Mouse (Mus musculus): ENCODE results near the gene Kdr. TPM values are rescaled to one million over a fixed set of nuclear protein-coding genes. Genes with fewer than 3 reads are reported as not detected.
"Not testable (repeated sequence)": the region's sequence is repeated elsewhere in the genome, so short reads cannot be mapped to it uniquely, and the experiment has no call there.

Kdr gene
- polyA plus RNA-seq, 1 experiment from 2014 or later, result 18.4 TPM

DNA sequence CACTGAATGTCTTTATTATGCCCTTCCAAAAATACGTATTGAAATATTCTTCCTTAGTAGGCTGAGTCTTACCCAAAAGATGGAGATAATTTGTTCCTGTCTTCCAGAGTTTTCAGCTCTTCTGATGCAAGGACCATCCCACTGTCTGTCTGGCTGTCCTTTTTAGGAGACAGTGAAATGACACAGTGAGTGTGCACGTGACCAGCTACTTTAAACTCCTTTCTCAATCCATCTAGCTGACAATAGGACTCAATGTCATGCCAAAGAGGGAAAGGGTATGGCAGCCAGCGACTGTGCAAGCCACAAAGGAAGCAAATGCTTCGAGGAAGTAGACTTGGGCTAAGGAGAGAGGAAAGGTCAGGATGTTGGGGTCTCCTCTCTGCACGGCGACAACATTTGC is 42.0 kb downstream of the Kdr start:
- Histone ChIP-seq H3K4me3 (ENCODE audit: low read depth, low read length) (no peak overlapping the region), H3K27me3 (ENCODE audit: control insufficient read depth, insufficient read depth, low read length) (no peaks in the 10 kb centered on the region), H3K9ac (ENCODE audit: low read length) (no peak overlapping the region), H3K9me3 (ENCODE audit: control insufficient read depth, low read length) (no peaks in the 10 kb centered on the region), H3K27ac (replicated peaks; ENCODE audit: low read depth, low read length) (no peak overlapping the region), H3K36me3 (ENCODE audit: control insufficient read depth, insufficient read depth, low read length) (no peaks in the 10 kb centered on the region), H3K4me2 (ENCODE audit: low read depth, severe bottlenecking) (no peak overlapping the region), H3K4me1 (ENCODE audit: control insufficient read depth, insufficient read depth, low read length) (no peaks in the 10 kb centered on the region)
- DNase-seq (ENCODE audit: low spot score), result no peak
- 86% methylated on average over 6 of the region's 6 CpGs for WGBS
- no peak for ATAC-seq (ENCODE audit: insufficient number of reproducible peaks, low FRiP score, low TSS enrichment, low read depth)

DNA sequence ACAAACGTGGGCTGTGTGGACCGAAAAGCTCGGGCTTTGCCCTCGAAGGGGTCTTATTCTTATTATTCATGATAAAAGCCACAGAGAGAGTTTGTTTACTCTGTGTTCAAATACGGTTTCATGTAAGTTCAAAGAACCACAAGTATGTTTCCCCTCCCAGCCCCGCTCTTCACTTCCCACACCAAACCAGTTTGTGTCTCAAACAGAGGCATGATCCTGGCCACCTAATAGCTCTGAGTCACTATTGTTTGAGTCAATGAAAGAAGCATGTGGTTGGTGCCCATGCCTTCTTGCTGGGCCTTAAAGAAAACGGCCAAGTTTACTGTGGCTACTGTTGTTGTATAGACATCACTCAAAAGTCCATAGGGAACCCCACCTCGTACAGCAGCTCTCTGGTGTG is 43.0 kb downstream of the Kdr start:
- H3K9me3 ChIP-seq (ENCODE audit: control insufficient read depth, low read length), result no peaks in the 10 kb centered on the region
- 90% methylated on average over 8 of the region's 8 CpGs for WGBS
- no peak overlapping the region for H3K4me2 ChIP-seq (ENCODE audit: low read depth, severe bottlenecking)
- H3K27ac ChIP-seq (replicated peaks; ENCODE audit: low read depth, low read length), result no peak overlapping the region
- no peaks in the 10 kb centered on the region for H3K27me3 ChIP-seq (ENCODE audit: control insufficient read depth, insufficient read depth, low read length)
- no peak overlapping the region for H3K9ac ChIP-seq (ENCODE audit: low read length)
- H3K4me1 ChIP-seq (ENCODE audit: control insufficient read depth, insufficient read depth, low read length), result no peaks in the 10 kb centered on the region
- DNase-seq (ENCODE audit: low spot score), result no peak
- no peaks in the 10 kb centered on the region for H3K36me3 ChIP-seq (ENCODE audit: control insufficient read depth, insufficient read depth, low read length)
- no peak for ATAC-seq (ENCODE audit: insufficient number of reproducible peaks, low FRiP score, low TSS enrichment, low read depth)
- no peak overlapping the region for H3K4me3 ChIP-seq (ENCODE audit: low read depth, low read length)

DNA sequence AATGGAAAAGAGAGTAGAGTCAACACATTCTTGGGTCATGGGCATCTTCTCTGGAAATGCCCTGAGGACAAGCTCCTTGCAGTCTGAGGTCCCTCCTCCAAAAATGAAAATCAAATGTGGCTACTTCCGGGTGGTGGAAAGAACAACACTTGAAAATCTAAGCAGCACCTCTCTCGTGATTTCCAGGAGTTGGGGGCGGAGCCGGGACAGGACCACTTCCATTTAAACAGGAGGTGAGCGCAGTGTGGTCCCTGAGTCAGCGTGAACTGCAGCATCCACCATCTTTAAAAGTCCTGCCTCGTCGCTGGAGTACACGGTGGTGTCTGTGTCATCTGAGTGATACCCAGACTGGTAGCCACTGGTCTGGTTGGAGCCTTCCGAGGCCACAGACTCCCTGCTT is 44.1 kb downstream of the Kdr start:
- no peak overlapping the region for H3K27ac ChIP-seq (replicated peaks; ENCODE audit: low read depth, low read length)
- ATAC-seq (ENCODE audit: insufficient number of reproducible peaks, low FRiP score, low TSS enrichment, low read depth), result no peak
- 84% methylated on average over 10 of the region's 10 CpGs for WGBS
- H3K4me1 ChIP-seq (ENCODE audit: control insufficient read depth, insufficient read depth, low read length), result no peaks in the 10 kb centered on the region
- H3K9me3 ChIP-seq (ENCODE audit: control insufficient read depth, low read length), result no peaks in the 10 kb centered on the region
- no peak overlapping the region for H3K9ac ChIP-seq (ENCODE audit: low read length)
- no peaks in the 10 kb centered on the region for H3K27me3 ChIP-seq (ENCODE audit: control insufficient read depth, insufficient read depth, low read length)
- H3K4me2 ChIP-seq (ENCODE audit: low read depth, severe bottlenecking), result no peak overlapping the region
- no peak for DNase-seq (ENCODE audit: low spot score)
- H3K36me3 ChIP-seq (ENCODE audit: control insufficient read depth, insufficient read depth, low read length), result no peaks in the 10 kb centered on the region
- H3K4me3 ChIP-seq (ENCODE audit: low read depth, low read length), result no peak overlapping the region

DNA sequence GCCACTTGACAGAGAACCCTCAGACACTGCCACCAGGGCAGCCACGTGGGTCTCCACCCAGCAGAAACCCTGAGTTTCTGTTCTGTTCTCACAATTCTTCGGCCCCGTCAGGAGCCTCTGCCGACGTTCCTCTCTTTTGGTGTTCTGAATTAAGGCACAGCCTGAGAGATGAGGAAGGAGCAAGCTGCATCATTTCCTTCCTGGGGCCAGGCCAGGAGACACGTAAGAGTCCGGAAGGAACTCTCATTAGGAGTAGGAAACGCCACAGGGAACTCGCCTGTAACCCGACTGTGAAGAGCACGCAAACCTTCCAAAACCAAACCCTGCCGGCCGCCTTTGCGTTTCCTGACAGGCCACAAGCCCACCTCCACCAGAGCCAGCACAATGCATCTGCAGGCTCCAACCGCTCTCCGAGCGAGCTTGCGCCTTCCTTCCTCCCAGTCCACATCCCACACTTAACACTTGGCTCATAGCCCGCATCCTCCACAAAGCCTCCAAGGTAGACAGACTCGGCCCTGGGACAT is 44.7 kb downstream of the Kdr start:
- Histone ChIP-seq H3K27ac (replicated peaks; ENCODE audit: low read depth, low read length) (no peak overlapping the region), H3K9ac (ENCODE audit: low read length) (no peak overlapping the region), H3K4me3 (ENCODE audit: low read depth, low read length) (no peak overlapping the region), H3K4me1 (ENCODE audit: control insufficient read depth, insufficient read depth, low read length) (no peaks in the 10 kb centered on the region), H3K4me2 (ENCODE audit: low read depth, severe bottlenecking) (no peak overlapping the region), H3K36me3 (ENCODE audit: control insufficient read depth, insufficient read depth, low read length) (no peaks in the 10 kb centered on the region), H3K9me3 (ENCODE audit: control insufficient read depth, low read length) (no peaks in the 10 kb centered on the region), H3K27me3 (ENCODE audit: control insufficient read depth, insufficient read depth, low read length) (no peaks in the 10 kb centered on the region)
- 78% methylated on average over 20 of the region's 20 CpGs for WGBS
- DNase-seq (ENCODE audit: low spot score) (no peak), ATAC-seq (ENCODE audit: insufficient number of reproducible peaks, low FRiP score, low TSS enrichment, low read depth) (no peak)

DNA sequence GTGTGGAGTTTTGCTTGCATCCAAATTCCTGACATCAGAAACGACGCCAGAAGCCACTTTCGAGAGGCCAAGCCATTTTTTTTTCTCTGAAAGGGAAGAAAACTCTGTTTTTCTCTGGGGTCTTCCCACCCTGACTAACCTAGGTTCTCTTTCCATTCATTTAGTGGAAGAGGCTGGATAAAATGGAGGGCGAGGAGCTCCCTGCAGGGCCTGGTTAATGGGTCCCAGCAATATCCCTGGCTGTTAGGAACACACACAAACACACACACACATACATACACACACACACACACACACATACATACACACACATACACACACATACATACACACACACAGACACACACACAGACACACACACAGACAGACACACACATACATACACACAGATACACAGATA is 46.8 kb downstream of the Kdr start:
- ATAC-seq (ENCODE audit: insufficient number of reproducible peaks, low FRiP score, low TSS enrichment, low read depth); H3K9me3 ChIP-seq (ENCODE audit: control insufficient read depth, low read length); H3K36me3 ChIP-seq (ENCODE audit: control insufficient read depth, insufficient read depth, low read length); H3K4me1 ChIP-seq (ENCODE audit: control insufficient read depth, insufficient read depth, low read length); H3K9ac ChIP-seq (ENCODE audit: low read length); DNase-seq (ENCODE audit: low spot score); H3K27me3 ChIP-seq (ENCODE audit: control insufficient read depth, insufficient read depth, low read length); H3K4me3 ChIP-seq (ENCODE audit: low read depth, low read length); H3K4me2 ChIP-seq (ENCODE audit: low read depth, severe bottlenecking); H3K27ac ChIP-seq (replicated peaks; ENCODE audit: low read depth, low read length): not testable (repeated sequence)
- 82% methylated on average over 4 of the region's 4 CpGs for WGBS

DNA sequence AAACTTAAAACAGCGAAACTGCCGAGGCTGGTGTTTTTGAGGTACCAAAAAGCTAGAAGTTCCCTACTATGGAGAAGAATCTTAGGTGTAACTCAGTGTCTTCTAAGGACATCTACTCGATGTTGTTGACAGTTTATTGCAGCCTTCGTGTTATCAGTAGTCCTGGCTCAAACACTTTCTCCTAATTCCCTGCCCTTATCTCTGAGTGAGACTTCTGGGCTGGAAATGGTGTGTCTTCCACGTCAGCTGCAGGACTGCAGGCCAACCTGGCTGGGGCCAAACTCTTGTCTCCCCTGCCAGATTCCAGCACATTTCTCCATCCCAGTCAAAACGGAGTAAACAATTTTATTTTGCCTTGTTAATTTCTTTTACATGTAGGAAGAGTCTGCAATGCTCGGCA is 48.3 kb downstream of the Kdr start:
- H3K27ac ChIP-seq (replicated peaks; ENCODE audit: low read depth, low read length), result no peak overlapping the region
- 63% methylated on average over 7 of the region's 7 CpGs for WGBS

DNA sequence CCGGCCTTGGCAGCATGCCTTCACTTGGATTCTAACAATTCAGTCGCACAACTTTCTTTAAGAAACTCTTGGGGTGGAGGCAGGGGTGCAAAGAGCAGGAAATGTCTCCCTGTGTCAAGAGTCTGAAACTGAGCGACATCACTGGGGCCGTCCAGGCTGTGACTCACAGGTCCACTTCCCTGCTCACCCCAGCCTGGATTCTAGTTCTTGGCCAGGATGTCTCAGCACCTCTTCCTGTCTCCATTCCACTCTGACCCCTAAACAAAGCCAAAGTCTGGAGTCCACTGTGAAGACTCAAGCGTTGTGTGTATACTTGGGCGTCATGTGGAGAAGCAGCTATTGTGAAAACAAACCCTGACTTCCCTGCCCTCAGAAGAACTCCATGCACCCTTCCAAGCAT is 55.6 kb downstream of the Kdr start:
- no peak overlapping the region for H3K4me2 ChIP-seq (ENCODE audit: low read depth, severe bottlenecking)
- no peak overlapping the region for H3K4me3 ChIP-seq (ENCODE audit: low read depth, low read length)
- ATAC-seq (ENCODE audit: insufficient number of reproducible peaks, low FRiP score, low TSS enrichment, low read depth) (no peak), DNase-seq (ENCODE audit: low spot score) (no peak)
- no peaks in the 10 kb centered on the region for H3K9me3 ChIP-seq (ENCODE audit: control insufficient read depth, low read length)
- H3K9ac ChIP-seq (ENCODE audit: low read length), result no peak overlapping the region
- no peaks in the 10 kb centered on the region for H3K36me3 ChIP-seq (ENCODE audit: control insufficient read depth, insufficient read depth, low read length)
- no peaks in the 10 kb centered on the region for H3K4me1 ChIP-seq (ENCODE audit: control insufficient read depth, insufficient read depth, low read length)
- H3K27ac ChIP-seq (replicated peaks; ENCODE audit: low read depth, low read length), result no peak overlapping the region
- H3K27me3 ChIP-seq (ENCODE audit: control insufficient read depth, insufficient read depth, low read length), result no peaks in the 10 kb centered on the region
- WGBS, result 84% methylated on average over 6 of the region's 6 CpGs

More for the DNA sequence above, 48.3 kb downstream of the Kdr start:
- H3K27me3 ChIP-seq (ENCODE audit: control insufficient read depth, insufficient read depth, low read length), result no peaks in the 10 kb centered on the region
- no peak for DNase-seq (ENCODE audit: low spot score)
- H3K4me3 ChIP-seq (ENCODE audit: low read depth, low read length), result no peak overlapping the region
- ATAC-seq (ENCODE audit: insufficient number of reproducible peaks, low FRiP score, low TSS enrichment, low read depth), result no peak
- no peaks in the 10 kb centered on the region for H3K9me3 ChIP-seq (ENCODE audit: control insufficient read depth, low read length)
- H3K4me1 ChIP-seq (ENCODE audit: control insufficient read depth, insufficient read depth, low read length), result no peaks in the 10 kb centered on the region
- no peak overlapping the region for H3K4me2 ChIP-seq (ENCODE audit: low read depth, severe bottlenecking)
- H3K36me3 ChIP-seq (ENCODE audit: control insufficient read depth, insufficient read depth, low read length), result no peaks in the 10 kb centered on the region
- H3K9ac ChIP-seq (ENCODE audit: low read length), result no peak overlapping the region

DNA sequence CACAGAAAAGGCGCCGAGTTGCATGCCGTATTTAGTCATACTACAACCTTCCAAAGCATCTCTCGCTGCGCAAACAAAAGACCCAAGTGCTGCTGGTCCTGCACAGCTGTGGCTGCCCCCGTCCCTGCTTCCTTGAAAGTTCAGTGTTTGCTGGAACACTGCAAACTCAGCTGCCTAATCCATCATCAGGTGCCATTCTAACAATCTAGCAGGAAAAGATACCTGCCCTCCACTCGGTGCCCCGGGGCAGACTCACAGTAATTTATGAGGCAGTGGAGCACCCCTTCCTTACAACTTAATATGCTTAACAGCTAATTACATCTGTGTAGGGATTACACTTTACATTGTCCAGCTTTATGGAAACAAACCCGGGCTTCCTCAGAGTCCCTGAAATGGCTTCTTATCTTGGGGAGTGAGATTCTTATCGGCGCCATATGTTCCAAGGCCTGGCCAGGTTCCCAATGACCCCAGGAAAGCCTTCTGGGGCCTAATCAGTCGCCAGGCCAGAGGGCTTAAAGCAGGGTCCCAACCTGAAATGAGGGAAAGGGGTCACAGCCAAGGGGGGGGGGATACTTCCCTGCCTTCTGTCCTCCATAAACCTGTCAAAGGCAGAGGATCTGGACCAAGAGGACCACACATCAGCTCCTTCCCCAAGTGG is 56.4 kb downstream of the Kdr start:
- ATAC-seq (ENCODE audit: insufficient number of reproducible peaks, low FRiP score, low TSS enrichment, low read depth) (no peak), DNase-seq (ENCODE audit: low spot score) (peak; percentile 43)
- Histone ChIP-seq H3K9me3 (ENCODE audit: control insufficient read depth, low read length) (no peaks in the 10 kb centered on the region), H3K27ac (replicated peaks; ENCODE audit: low read depth, low read length) (no peak overlapping the region), H3K4me2 (ENCODE audit: low read depth, severe bottlenecking) (no peak overlapping the region), H3K36me3 (ENCODE audit: control insufficient read depth, insufficient read depth, low read length) (no peaks in the 10 kb centered on the region), H3K4me1 (ENCODE audit: control insufficient read depth, insufficient read depth, low read length) (no peaks in the 10 kb centered on the region), H3K4me3 (ENCODE audit: low read depth, low read length) (no peak overlapping the region), H3K9ac (ENCODE audit: low read length) (no peak overlapping the region), H3K27me3 (ENCODE audit: control insufficient read depth, insufficient read depth, low read length) (no peaks in the 10 kb centered on the region)
- WGBS, result 26% methylated on average over 12 of the region's 12 CpGs

DNA sequence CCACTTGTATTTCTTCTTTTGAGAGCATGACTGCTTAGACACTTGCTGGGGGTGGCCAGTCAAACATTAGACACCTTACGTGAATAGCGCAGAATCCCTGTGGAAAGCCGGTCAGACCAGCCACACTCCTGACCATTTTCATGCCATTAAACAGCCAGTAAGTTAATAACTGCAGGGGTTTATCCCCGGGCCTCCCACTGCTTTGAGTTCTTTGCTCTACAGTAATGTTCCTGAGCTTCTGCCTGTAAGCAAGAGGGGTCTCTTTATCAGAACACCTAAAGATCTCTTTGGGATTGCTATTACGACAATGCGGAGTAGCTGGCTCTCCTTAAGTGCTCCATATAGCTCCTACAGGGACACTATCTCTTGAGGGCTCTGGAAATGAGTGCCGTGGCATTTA is 58.7 kb downstream of the Kdr start:
- no peak overlapping the region for H3K4me2 ChIP-seq (ENCODE audit: low read depth, severe bottlenecking)
- no peak overlapping the region for H3K4me3 ChIP-seq (ENCODE audit: low read depth, low read length)
- H3K4me1 ChIP-seq (ENCODE audit: control insufficient read depth, insufficient read depth, low read length), result no peaks in the 10 kb centered on the region
- no peak overlapping the region for H3K27ac ChIP-seq (replicated peaks; ENCODE audit: low read depth, low read length)
- no peaks in the 10 kb centered on the region for H3K9me3 ChIP-seq (ENCODE audit: control insufficient read depth, low read length)
- no peaks in the 10 kb centered on the region for H3K36me3 ChIP-seq (ENCODE audit: control insufficient read depth, insufficient read depth, low read length)
- no peak for DNase-seq (ENCODE audit: low spot score)
- no peak overlapping the region for H3K9ac ChIP-seq (ENCODE audit: low read length)
- no peak for ATAC-seq (ENCODE audit: insufficient number of reproducible peaks, low FRiP score, low TSS enrichment, low read depth)
- WGBS, result 79% methylated on average over 7 of the region's 7 CpGs
- H3K27me3 ChIP-seq (ENCODE audit: control insufficient read depth, insufficient read depth, low read length), result no peaks in the 10 kb centered on the region

Data from limb, embryonic 11.5 days (tissue).